Mouse (Mus musculus) cerebellum, adult 2 months (tissue): ENCODE results near the gene Tgm2. TPM values are rescaled to one million over a fixed set of nuclear protein-coding genes. Genes with fewer than 3 reads are reported as not detected.

Experiments used
- DNase-seq, 2 experiments: peaks; one replicate each; pipeline ENCODE4 v3.0.0; 2021
- H3K27ac ChIP-seq: fragments of 200-500 bp; 2 replicates; pipeline ENCODE4 v1.5.1; 2012; ENCODE audit warnings: low read length, control low read depth, inconsistent platforms; ENCODE audit not compliant: insufficient read depth
- H3K27me3 ChIP-seq: fragments of 200-500 bp; 2 replicates; pipeline ENCODE4 v1.6.1; 2012; ENCODE audit warnings: inconsistent platforms, mild to moderate bottlenecking, low read length, moderate library complexity; ENCODE audit not compliant: control insufficient read depth, insufficient read depth
- H3K4me1 ChIP-seq: fragments of 200-500 bp; 2 replicates; pipeline ENCODE4 v1.6.1; 2011; ENCODE audit warnings: low read length; ENCODE audit not compliant: control insufficient read depth, insufficient read depth
- H3K4me3 ChIP-seq: fragments of 200-500 bp; replicated peaks from 2 replicates; pipeline ENCODE3; 2011; ENCODE audit warnings: mild to moderate bottlenecking, low read depth, low read length, control low read depth; ENCODE audit not compliant: insufficient read depth
- CTCF ChIP-seq: fragments of 200-500 bp; IDR thresholded peaks from 2 replicates; pipeline ENCODE4 v1.5.1; 2011; ENCODE audit warnings: low read depth, mild to moderate bottlenecking, control low read depth, low read length, moderate library complexity, borderline replicate concordance; ENCODE audit not compliant: insufficient read depth
- POLR2A ChIP-seq: fragments of 200-500 bp; IDR thresholded peaks from 2 replicates; pipeline ENCODE4 v1.6.1; 2011; ENCODE audit warnings: low read length, control low read depth, borderline replicate concordance; ENCODE audit not compliant: insufficient read depth
- WGBS: fragments of 180-500 bp; shearing (Covaris S2); methylation state at CpG from one replicate; pipeline ENCODE4 v1.1.7; 2018; 5-methylcytosine and 5-hydroxymethylcytosine counted together
- polyA plus RNA-seq: library from polyadenylated mRNA; depleted of rRNA; stranded (reverse); fragments of >200 nt; gene quantifications from 2 replicates; pipeline ENCODE4 v1.2.3, GENCODE M21; 2012

Gene Tgm2
- polyA plus RNA-seq, 1 experiment: 7.8 TPM

DNA sequence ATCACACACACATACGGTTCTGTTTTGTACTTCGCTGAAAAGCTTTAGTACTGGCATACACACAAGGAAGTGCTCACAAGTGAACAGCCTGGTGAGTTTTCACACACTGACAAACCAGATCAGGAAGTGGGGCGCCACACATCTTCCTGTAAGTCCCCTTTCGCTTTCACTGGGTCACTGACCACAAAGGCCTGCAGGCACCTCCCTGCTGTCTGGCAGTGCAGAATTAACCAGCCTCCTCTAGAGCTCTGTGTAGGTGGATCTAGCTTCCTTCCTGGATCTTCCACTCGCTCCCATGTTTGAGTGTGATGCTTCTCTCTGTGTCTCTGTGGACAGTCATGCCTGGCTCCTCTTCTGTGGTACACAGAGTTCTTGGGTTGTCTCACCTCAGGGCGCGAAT lies 20.4 kb upstream of the Tgm2 start:
- WGBS: 94% methylated on average over 7 of the region's 7 CpGs
- Histone ChIP-seq H3K4me3 (no peak overlapping the region), H3K4me1 (no peaks in the 10 kb centered on the region), H3K27me3 (no peaks in the 10 kb centered on the region), H3K27ac (no peak overlapping the region)
- TF ChIP-seq CTCF: no peak
- no peak for TF ChIP-seq POLR2A
- no peak for DNase-seq

DNA sequence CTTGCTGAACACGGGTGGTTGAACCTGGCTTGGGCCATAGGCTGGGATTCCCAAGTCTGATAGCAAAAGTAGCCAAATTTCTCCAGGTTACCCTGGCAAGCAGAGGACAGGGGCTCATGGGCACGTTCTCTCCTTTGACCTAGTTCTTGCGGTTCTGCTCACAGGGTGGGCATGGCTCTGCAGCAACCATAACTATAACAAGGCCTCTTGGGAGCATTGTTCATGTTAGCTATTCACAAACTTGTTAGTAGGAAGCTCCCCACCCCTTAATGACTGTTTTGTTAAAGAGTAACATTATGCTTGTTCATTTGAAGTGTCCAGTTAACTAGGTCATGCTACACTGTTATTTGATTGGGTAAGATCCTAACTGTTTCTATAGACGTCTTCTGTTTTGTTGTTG lies 19.5 kb upstream of the Tgm2 start:
- TF ChIP-seq CTCF: no peak
- TF ChIP-seq POLR2A: no peak
- no peaks in the 10 kb centered on the region for H3K27me3 ChIP-seq
- WGBS: 40% methylated on average over 4 of the region's 4 CpGs
- no peak overlapping the region for H3K4me3 ChIP-seq
- H3K4me1 ChIP-seq: no peaks in the 10 kb centered on the region
- no peak overlapping the region for H3K27ac ChIP-seq
- no peak for DNase-seq

- DNase-seq: no peak
- TF ChIP-seq CTCF (no peak), POLR2A (no peak)
- H3K27ac ChIP-seq: no peak overlapping the region
- H3K4me1 ChIP-seq: no peaks in the 10 kb centered on the region
- 88% methylated on average over 6 of the region's 6 CpGs for WGBS
- H3K4me3 ChIP-seq: no peak overlapping the region
- H3K27me3 ChIP-seq: no peaks in the 10 kb centered on the region
Observed at GRCm38 (mm10) chr2:158163034-158163433, 16.8 kb upstream of the Tgm2 start.

DNA sequence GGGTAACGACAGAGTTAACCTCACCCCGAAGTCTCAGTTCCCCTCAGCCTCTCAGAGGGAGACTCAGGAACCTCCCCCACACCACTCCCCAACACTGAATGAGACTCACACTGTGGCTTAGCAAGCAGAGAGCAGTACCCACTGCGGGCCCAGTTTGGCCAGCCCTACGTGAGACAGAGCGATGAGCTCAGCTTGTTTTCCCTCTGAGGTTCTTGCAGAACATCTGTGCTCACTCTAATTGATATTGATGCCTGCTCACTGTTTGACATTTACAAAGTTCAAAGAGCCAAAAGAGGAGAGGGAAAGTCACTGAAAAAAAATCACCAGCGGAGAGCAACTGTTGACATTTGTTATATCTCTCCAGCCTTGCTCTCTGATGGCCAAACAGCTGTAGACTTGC lies 15.5 kb upstream of the Tgm2 start:
- H3K4me1 ChIP-seq: no peaks in the 10 kb centered on the region
- WGBS: 90% methylated on average over 6 of the region's 6 CpGs
- H3K4me3 ChIP-seq: no peak overlapping the region
- DNase-seq: no peak
- H3K27me3 ChIP-seq: no peaks in the 10 kb centered on the region
- no peak overlapping the region for H3K27ac ChIP-seq
- no peak for TF ChIP-seq POLR2A
- no peak for TF ChIP-seq CTCF

- no peak for TF ChIP-seq CTCF
- TF ChIP-seq POLR2A: no peak
- DNase-seq: no peak
- Histone ChIP-seq H3K4me1 (no peaks in the 10 kb centered on the region), H3K4me3 (no peak overlapping the region), H3K27ac (no peak overlapping the region), H3K27me3 (no peaks in the 10 kb centered on the region)
- WGBS: 49% methylated on average over 7 of the region's 7 CpGs
Observed at GRCm38 (mm10) chr2:158159376-158160235, 13.4 kb upstream of the Tgm2 start.

- no peak for DNase-seq
- TF ChIP-seq CTCF (no peak), POLR2A (no peak)
- 55% methylated on average over 8 of the region's 8 CpGs for WGBS
- no peak overlapping the region for H3K27ac ChIP-seq
- H3K27me3 ChIP-seq: no peaks in the 10 kb centered on the region; the same call in 1 of the 2 replicates
- H3K4me3 ChIP-seq: no peak overlapping the region
- H3K4me1 ChIP-seq: no peaks in the 10 kb centered on the region
Observed at GRCm38 (mm10) chr2:158157654-158158053, 11.4 kb upstream of the Tgm2 start.

DNA sequence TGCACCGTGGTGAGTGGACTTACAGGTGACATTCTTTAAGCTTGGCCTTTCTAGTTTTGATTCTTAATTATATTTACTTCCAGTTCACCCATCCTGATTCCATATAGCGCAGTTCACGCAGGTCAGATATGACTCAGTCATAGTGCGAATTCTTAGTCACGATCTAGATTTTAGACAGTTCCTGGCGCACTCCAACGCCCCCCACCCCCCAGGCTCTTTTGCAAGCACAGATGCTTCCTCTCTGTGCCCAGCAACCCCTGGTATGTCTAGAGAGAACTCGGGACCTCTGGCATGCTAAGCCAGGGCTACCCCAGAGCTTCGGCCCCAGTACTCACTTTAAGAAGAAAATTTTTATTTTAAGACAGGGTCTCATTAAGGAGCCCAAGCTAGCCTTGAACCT lies 10.3 kb upstream of the Tgm2 start:
- no peaks in the 10 kb centered on the region; the same call in 1 of the 2 replicates for H3K27me3 ChIP-seq

DNA sequence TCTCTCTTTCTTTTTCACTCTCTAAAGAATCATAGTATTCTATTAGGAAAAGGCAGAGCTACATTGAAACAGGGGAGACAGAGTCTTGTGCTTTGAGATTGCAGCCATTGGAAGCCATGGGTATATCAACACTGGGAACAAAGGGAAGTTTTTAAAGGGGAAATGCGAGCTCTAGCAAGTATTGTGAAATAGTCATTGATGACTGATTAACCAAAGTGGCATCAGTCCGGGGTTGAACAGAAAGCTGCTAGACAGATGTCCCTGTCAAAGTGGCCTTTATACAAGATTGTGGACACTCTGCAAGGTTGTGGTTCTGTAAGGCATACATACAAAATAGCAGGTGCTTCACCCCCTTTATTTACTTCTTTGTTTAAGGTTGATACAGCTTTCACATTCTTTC lies 9.4 kb upstream of the Tgm2 start:
- 92% methylated on average over 2 of the region's 2 CpGs for WGBS
- Histone ChIP-seq H3K27ac (no peak overlapping the region), H3K4me1 (no peaks in the 10 kb centered on the region), H3K4me3 (no peak overlapping the region), H3K27me3 (no peaks in the 10 kb centered on the region; the same call in 1 of the 2 replicates)
- DNase-seq: no peak
- TF ChIP-seq POLR2A: no peak
- no peak for TF ChIP-seq CTCF

More for the DNA sequence above, 10.3 kb upstream of the Tgm2 start:
- DNase-seq: no peak
- TF ChIP-seq CTCF (no peak), POLR2A (no peak)
- H3K4me3 ChIP-seq: no peak overlapping the region
- 82% methylated on average over 9 of the region's 9 CpGs for WGBS
- no peaks in the 10 kb centered on the region for H3K4me1 ChIP-seq
- no peak overlapping the region for H3K27ac ChIP-seq
